Mouse (Mus musculus) embryo, embryonic 10 days (tissue): ENCODE results near the gene Cdk16.

Source experiments
- DNase-seq: peaks from one replicate; pipeline ENCODE4 v3.0.0-alpha.2; 2015; ENCODE audit warnings: low spot score

Cdk16 gene

DNA sequence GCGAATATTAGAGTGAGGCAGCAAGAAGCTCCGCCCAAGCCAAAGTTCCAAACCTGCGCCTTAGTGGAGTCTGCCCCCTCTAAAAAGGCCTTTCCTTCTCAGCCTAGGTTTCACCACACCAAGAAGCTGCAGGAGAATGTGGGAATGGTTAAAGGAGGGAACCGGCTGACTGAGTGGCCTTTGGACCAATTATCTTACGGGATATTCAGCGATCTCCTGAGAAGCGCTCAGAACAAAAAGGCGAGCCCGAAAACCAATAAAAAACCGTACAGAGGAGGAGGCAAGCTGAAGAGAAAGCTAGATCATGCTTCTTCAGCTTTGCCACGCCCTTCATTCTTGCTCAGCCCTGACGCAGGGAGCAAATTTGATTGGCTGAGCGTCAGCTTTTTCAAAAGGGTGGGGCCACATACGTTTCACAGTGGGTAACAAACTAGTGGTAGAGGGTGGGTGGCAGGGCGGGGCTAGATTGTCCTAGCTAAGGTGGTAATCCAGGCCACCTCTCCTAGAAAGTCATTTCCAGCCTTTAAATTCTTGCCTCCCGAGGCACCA, at the start of gene Cdk16:
Cdk16 (plus strand) TSS at position 436 of the 549 bp plus-strand sequence.
- peak; percentile 90 for DNase-seq

- DNase-seq = no peak
Observed at GRCm38 (mm10) chrX:20638141-20638540, 49.6 kb upstream of the Cdk16 start.

GRCm38 (mm10) chrX:20644780-20645179, 43.0 kb upstream of the Cdk16 start:
- no peak for DNase-seq

DNA sequence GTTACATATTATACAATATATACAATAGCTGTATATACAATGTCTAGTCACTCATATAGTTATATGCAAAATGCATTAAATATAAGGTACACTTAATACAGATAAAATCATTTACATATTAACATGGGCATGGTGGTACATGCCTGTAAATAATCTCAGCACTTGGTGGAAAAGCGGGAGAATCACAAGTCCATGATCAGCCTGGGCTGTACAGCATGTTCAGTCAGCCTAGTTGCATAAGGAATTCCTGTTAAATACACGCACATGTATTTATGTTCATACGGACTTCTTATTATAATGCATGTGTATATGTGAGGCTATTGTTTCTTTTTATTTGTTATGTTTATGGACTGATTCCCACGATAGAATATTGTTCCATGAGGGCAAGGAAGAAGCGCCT, 30.2 kb upstream of the Cdk16 start:
- no peak for DNase-seq

GRCm38 (mm10) chrX:20658026-20658652, 29.6 kb upstream of the Cdk16 start, which contains the start of gene Uba1:
Gene Uba1, plus strand, starts transcription at chrX:20658326.
- peak; percentile 89 for DNase-seq

- peak; percentile 14 for DNase-seq
Observed at GRCm38 (mm10) chrX:20658891-20659406, 28.8 kb upstream of the Cdk16 start.

GRCm38 (mm10) chrX:20662317-20662715, 25.4 kb upstream of the Cdk16 start:
- DNase-seq = no peak

GRCm38 (mm10) chrX:20662716-20663443, 24.9 kb upstream of the Cdk16 start:
- peak; percentile 85 for DNase-seq

DNA sequence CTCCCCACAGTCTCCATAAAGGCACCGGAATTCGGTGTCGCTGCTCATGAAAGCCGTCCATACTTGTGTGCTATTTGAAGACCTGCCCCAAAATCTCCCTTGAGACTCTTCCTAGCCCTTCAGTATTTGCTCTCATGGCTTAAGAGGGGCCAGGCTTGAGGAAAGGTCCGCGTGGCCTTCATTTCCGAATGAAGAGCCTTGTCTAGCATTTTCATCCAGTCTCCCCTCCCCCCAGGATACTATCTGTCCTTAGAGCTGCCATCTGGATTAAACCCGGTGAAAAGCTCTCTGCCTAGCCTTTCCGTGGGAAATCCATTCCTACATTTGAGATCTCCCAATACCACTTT, 24.3 kb upstream of the Cdk16 start:
- DNase-seq = peak; percentile 5

DNA sequence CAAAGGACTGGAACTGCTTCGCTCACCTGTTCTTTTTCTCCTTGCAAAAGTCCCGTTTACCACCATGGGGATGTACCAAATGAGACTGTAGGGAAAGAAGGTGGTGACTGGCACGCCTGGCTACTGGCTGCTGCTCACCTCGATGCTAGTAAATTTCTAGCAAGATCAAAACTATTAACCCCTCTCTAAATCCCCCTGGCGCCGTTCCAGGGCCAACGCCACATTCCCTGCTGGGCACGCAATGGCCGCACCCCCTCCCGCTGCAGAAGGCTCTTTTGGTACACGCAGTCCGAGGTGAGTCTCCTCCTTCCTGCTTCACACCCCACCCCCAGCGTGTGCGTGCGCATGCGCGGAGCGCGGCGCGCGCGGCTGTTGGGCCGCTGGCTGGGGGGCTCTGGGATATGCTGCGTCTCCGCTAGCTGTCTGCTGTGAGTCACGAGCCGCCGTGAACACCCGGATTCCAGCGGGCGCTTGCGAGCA, 354 bp downstream of the Cdk16 start:
- DNase-seq = peak; percentile 68

- peak; percentile 67 for DNase-seq
Observed at GRCm38 (mm10) chrX:20688615-20689014, 861 bp downstream of the Cdk16 start.

- no peak for DNase-seq
Observed at GRCm38 (mm10) chrX:20691566-20691965, 3.8 kb downstream of the Cdk16 start.

DNA sequence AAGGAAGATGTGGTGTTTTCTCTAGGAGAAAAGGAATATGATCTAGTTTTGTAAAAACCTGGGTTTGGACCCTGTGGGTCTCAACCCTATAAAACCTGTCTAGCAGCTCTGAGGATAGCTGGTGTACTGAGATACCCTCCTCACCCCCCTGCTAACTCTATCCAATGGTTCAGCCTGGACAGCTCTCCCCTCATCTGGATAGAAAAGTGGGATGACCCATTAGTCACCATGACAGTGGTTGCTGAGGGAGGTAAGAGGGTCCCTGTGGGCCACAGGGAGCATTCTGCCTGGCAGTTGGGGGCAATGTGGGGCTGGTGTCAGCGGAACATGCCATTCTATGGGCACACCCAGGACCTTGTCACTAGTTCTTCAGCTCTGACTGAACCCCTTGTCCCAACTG, 4.9 kb downstream of the Cdk16 start:
- no peak for DNase-seq

DNA sequence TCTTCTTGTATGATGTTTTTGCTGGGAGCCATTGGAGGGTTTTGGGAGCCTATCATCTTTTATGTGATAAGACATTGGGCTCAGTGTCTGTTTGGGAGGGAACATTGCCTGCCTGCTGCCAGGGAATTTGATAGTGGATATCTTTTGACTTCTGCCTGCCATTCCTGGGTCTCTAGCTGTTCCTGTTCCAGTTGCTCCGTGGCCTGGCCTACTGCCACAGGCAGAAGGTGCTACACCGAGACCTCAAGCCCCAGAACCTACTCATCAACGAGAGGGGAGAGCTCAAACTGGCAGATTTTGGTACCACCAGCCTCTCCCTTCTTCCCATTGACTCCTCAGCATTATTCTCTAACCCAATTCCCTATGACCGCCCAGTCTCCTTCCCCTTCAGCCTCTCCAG, 8.1 kb downstream of the Cdk16 start:
- DNase-seq = no peak

GRCm38 (mm10) chrX:20703741-20704290, 16.1 kb downstream of the Cdk16 start, which contains the start of gene Usp11:
Gene Usp11, plus strand, starts transcription at chrX:20703906.
- DNase-seq = peak; percentile 74

DNA sequence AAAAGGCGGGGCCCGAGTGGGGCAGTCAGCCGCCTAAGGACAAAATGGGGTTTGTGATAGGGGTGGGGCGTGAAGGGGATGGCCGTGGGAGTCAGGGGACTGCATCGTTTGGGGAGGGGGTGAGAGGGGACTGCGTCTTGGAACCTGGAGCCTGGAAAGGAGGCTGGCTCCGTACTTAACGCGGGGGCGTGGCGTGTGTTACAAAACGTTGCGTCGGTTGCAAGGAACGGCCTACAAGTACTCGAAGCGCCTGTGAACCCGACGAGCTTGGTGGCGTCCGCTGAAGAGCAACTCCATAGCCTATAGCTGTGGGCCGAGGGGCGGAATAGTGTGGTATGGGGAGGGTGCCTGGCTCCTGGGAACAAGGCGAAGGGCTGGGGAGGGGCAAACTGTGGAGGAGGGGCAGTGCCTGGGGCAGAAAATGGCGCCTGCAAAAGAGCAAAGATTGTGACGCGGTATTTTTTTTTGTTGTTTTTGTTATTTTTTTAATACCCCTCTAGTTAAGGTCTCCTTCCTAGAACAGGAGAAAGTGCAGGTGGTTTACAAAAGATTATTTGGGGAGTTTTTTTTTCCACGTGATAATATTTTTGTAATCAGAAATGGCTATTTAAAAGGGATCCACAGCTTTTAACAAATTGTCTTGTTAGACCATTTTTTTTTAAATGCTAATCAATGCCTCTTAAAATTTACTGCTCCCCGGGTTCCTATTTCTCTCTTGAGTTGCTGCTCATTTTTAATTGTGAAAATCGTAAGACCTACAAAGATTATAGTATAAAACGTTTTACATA, 16.7 kb downstream of the Cdk16 start:
- peak; percentile 93 for DNase-seq

DNA sequence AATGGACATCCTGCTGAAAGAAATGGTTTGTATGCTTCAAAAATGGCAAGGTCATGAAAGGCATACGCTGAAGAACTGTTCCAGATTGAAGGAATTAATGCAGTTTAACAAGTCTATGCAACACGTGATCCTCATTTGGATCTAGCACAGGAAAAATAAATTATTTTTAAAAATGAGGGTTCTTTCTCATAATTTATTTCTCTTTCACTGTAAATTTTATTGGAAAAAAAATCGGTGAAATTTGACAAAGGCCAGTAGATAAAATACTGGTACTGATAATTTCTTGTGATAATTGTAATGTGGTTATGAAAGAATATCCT, 17.3 kb downstream of the Cdk16 start:
- DNase-seq = no peak

GRCm38 (mm10) chrX:20728681-20729080, 40.9 kb downstream of the Cdk16 start:
- no peak for DNase-seq

GRCm38 (mm10) chrX:20730048-20730447, 42.3 kb downstream of the Cdk16 start:
- DNase-seq = peak; percentile 3

DNA sequence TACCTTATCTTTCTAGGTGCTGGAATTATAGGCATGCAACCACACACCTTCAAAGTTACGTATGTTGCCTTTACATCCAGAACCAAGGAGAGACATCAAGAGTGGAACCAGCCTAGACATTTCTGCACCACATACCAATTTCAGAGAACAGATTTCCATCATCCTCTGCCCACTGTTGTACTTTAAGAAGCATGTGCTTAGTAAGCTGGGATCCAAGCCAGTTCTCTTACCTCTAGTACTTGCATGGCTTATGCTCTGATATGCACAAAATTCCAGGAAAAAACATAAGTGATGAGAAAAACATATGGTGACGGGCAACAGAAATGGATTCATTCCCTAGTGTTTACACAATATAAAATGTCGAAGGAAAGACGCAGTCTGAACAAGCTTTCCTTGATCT, 48.7 kb downstream of the Cdk16 start:
- no peak for DNase-seq

DNA sequence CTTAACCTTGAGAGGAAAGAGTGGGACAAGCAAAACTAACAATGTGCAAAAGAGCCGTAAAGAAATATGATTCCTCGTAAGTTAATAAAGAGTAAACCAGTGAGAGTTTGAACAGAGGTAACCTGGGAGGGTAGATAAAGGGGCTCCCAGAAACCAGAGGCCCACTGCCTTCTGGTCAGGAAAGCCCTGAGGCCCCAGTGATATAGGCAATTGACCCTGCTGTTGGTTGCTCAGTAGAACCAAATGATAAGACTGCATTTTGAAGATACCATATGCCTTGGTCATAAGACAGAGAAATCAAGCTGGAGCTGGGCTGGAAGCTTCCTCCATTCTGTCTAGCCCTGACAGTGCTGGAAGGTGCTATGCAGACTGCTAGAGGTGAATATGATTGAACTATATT, 61.1 kb downstream of the Cdk16 start:
- no peak for DNase-seq
